Mouse (Mus musculus) layer of hippocampus, adult 18-20 months (tissue): ENCODE data around the gene Aars2. TPM values are rescaled to one million over a fixed set of nuclear protein-coding genes. Genes with fewer than 3 reads are reported as not detected.

Experiments
- DNase-seq, 2 experiments: peaks; one replicate each; pipeline ENCODE4 v3.0.0; 2022; ENCODE audit warnings: low spot score in 2 of 2
- total RNA-seq, 2 experiments: library from RNA; stranded (reverse); gene quantifications; 2 replicates each; pipeline ENCODE4 v1.2.3; 2021

Aars2 gene
- total RNA-seq, 2 experiments from 2014 or later: 21.9 to 22.7 TPM

GRCm38 (mm10) chr17:45542129-45542528, 35.5 kb downstream of the Aars2 start:
- DNase-seq: no peak

DNA sequence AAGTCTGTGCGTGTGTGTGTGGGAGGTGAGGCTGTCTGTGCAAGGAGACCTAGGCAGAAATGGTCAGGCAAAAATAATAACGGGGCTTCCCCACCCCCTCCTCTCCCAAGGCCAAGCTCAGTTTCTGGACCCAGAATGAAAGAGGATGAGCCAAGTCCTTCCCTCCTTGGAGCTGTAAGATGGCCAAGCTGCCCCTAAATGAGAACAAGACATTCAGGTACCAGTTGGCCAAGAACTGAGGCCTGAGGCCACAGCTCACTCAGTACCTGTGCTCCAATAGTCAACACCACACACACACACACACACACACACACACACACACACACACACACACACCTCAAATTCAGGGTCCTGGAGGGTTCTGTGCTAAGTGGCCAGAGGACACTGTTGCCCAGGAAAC, 36.1 kb downstream of the Aars2 start:
- no peak for DNase-seq

DNA sequence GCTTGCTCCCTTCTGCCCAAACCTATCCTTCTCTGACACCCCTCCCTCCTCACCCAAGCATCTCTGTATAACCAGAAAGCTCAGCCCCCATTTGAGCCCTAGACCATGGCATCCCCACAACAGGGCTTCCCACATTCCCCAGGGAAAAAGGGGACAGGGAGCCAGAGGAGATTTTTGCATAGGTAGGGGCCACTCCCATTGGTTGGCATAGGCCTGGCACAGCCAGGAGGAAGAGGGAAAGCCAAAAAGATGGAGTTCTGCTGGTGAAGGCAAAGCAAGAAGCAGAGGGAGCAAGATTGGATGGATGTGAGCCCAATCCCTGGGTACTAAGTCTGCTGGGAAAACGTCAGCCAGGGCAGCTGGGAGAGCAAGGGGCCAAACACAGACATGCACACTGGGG, 36.5 kb downstream of the Aars2 start:
- no peak for DNase-seq

GRCm38 (mm10) chr17:45544001-45544872, 37.6 kb downstream of the Aars2 start:
- no peak for DNase-seq

- DNase-seq: no peak
Observed at GRCm38 (mm10) chr17:45544873-45545277, 38.2 kb downstream of the Aars2 start.

DNA sequence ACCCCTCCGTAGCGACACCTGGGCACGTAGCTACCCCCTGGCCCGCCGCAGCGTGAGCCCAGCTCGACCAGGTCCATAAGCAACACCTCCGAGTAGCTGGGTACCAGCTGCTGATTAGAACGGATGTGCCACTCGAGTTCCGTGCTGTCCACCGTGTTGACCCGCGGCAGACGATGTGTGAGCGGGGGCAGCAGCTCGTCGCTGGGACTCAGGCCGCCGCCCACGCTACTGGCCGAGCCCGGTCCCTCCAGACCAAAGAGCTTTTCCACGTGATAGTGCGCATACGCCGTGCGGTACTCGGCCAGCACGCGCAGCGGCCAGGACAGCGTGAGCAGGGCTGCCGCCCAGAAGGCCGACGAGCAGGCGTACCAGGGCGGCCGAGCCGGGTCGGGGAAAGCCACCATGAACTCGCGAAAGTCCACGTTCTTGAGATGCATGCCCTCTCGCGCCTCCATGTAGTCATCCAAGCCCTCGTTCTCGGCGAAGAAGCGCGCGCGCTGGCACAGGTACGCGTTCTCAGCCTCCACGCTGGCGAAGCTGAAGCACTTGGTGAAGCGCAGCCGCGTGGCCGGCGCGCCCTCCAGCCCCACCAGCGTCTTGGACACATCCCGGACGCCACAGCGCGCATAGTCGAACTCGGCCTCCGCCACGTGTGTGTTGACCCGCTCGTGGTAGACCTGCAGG, 38.8 kb downstream of the Aars2 start:
- no peak for DNase-seq

- no peak for DNase-seq
Observed at GRCm38 (mm10) chr17:45546941-45547340, 40.3 kb downstream of the Aars2 start.

GRCm38 (mm10) chr17:45547461-45548190, 41.0 kb downstream of the Aars2 start:
- DNase-seq: no peak

DNA sequence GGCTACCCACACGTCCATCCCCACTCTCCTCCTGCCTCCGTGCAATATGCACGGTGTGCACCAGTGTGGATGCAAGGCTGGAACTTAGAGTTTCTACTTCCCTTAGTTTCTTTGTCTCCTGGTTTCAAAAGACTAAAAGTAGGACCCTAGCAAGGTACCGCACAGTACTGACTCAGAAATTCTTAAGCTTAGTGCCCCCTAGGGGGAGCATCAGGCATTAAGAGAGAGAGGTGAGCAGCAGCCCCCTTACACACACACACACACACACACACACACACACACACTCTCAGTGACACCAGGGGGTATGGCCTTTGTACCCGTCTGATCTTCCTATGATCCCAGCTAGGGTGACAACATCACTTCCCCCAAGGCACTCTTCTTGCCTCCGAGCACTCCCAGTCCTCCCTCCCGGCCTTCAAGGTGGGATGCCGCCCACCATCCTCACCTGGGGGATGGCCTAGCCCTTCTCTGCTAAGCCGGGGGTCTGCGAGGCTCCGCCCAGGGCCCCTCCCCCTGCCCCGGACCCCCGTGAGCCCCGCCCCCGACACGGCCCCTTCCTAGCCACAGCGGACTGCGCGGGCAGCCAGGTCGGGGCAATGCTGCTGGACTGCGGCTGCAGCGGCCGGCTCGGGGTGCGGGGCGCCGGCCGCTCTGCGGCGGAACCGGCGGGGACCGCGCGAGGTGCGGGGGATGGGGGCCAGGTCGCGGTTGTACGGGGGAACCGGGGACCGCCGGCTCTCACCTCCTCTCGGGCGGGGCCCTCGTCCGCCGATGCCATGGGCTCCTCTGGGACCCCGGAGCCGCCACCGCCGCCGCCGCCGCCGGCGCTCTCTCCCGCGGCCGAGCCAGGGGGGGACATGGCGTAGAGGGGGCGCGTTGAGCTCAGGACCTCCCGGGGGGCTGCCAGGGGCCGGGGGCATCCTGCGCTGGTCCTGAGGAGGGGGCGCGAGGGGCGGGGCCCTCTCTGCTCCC, 42.2 kb downstream of the Aars2 start:
- DNase-seq: peak in 1 of 2 experiments; percentile 75

DNA sequence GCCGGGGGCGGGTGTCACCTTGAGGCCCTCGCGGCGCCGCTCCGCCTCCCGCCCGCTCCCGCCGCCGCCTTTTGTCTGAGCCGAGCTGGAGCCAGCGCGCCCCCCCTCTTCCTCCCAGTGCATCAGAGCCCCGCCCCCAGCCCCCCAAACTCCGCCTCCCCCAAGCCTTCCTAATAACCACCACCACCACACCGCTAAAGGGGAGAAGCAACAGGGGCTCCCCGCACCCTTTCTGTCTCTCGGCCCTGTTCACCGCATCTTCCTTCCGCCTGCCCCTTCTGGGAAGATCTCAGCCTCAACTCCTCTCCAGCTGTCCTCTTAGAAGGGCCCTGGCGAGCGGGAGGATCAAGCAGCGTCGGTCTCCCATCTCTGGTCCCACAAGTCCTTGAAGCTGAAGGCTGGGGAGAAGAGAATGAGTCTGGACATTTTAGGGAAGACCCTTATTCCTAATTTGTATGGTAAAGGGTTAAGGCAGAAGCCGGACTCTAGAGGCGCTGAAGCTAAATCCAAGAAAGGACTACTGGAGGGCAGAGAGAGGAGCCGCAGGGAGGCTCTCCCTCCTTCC, 43.1 kb downstream of the Aars2 start, which contains the start of gene Tmem151b:
Gene Tmem151b (minus strand): TSS at position 61 of the 565 bp plus-strand sequence.
- peak in 1 of 2 experiments; percentile 75 for DNase-seq

DNA sequence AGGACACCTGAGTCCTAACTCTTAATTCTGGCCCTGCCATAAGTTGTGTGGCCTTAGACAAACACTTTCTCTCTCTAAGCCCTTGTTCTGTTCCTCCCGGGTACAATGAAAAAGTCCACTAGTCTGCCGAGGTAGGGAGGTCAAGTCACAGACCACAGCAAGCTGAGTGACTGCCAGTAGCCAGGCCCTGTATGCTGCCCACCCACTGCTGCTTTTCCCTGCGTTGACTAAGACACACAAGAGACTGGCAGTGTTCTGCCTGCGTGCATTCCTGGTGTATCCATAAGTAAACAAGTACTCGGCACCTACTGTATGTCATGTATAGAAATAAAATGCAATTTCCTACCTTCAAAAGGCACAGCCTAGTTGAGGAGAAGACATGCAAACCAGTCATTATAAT, 43.6 kb downstream of the Aars2 start:
- no peak for DNase-seq

- no peak for DNase-seq
Observed at GRCm38 (mm10) chr17:45551249-45551796, 44.7 kb downstream of the Aars2 start.

- peak; percentile 66 to 92 for DNase-seq
Observed at GRCm38 (mm10) chr17:45551816-45552451, 45.3 kb downstream of the Aars2 start.

DNA sequence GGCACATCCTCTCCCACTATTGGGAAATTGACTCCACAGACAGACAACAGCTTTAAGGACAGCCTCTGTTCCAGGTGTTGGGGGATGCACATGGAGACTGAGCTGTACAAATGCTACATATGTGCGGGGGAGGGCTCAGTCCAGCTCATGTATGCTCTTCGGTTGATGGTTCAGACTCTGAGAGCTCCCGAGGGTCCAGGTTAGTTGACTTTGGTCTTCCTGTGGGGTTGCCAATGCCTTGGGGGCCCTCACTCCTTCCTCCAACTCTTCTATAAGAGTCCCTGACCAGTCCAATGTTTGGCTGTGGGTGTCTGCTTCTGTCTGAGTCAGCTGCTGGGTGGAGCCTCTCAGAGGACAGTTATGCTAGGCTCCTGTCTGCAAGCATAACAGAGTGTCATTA, 46.4 kb downstream of the Aars2 start:
- no peak for DNase-seq

GRCm38 (mm10) chr17:45554420-45554819, 47.8 kb downstream of the Aars2 start:
- DNase-seq: no peak

DNA sequence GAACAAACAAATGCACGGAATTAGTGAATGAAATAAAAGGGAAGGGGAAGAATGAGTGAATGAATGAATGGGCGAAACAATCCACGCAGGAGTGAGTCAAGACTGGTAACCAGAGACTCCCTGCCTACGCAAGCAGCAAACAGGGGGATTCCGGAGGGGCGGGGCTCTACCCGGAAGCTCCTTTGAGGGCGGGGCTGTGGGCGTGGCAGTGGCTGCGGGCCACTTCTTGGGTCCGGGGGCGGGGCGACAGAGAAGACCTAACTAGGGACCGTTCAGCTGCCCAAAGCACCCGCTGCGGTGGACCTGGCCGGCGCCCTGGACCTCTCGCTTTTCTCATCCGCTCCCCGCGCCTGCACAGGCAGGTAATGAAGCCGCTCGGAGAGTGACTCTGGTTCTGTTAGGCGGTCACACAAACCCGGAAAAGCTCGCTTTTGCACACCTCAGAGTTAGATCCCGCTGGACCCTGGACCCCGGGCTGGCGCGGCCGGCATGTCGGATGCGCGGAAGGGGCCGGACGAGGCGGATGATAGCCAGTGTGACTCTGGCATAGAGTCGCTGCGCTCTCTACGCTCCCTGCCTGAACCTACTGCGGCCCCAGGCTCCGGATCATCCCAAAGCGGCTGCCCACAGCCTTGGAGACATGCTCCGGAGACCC, 48.9 kb downstream of the Aars2 start, which contains the start of gene Nfkbie:
Gene Nfkbie (plus strand): TSS at position 252 of the 655 bp plus-strand sequence.
- peak; percentile 82 to 89 for DNase-seq

GRCm38 (mm10) chr17:45556107-45556489, 49.5 kb downstream of the Aars2 start:
- DNase-seq: no peak

GRCm38 (mm10) chr17:45556514-45557245, 50.0 kb downstream of the Aars2 start:
- no peak for DNase-seq
